Mouse (Mus musculus) ES-E14 (cell line): ENCODE data around the gene Defb46. TPM values are rescaled to one million over a fixed set of nuclear protein-coding genes. Genes with fewer than 3 reads are reported as not detected.

Experiments
- DNase-seq: peaks from one replicate; pipeline ENCODE4 v3.0.0-alpha.2; 2013; ENCODE audit warnings: low read depth, low spot score
- H3K27ac ChIP-seq: 2 replicates; pipeline ENCODE4 v1.5.1; 2012; ENCODE audit warnings: low read depth, mild to moderate bottlenecking, low read length, moderate library complexity, mixed read lengths; ENCODE audit not compliant: poor library complexity, insufficient read depth, severe bottlenecking
- H3K36me3 ChIP-seq: 2 replicates; pipeline ENCODE4 v1.6.1; 2012; ENCODE audit warnings: mild to moderate bottlenecking, low read length, moderate library complexity, mixed read lengths; ENCODE audit not compliant: control insufficient read depth, poor library complexity, insufficient read depth, severe bottlenecking
- H3K4me1 ChIP-seq, 2 experiments: fragments of 150-350 bp in 1 of 2; sonication (generic) in 1 of 2; 2 replicates each; pipeline ENCODE4 v1.6.1; 2012; ENCODE audit warnings: low read length in 2 of 2, mild to moderate bottlenecking in 1 of 2, mixed read lengths in 1 of 2; ENCODE audit not compliant: control insufficient read depth in 2 of 2, insufficient read depth in 2 of 2, poor library complexity in 1 of 2
- H3K4me3 ChIP-seq, 2 experiments: fragments of 150-350 bp in 1 of 2; sonication (generic) in 1 of 2; 2 replicates each; pipeline ENCODE4 v1.5.1; 2012; ENCODE audit warnings: low read length in 2 of 2, low read depth in 1 of 2, mild to moderate bottlenecking in 1 of 2, mixed read lengths in 1 of 2; ENCODE audit not compliant: insufficient read depth in 1 of 2, poor library complexity in 1 of 2, severe bottlenecking in 1 of 2
- H3K9ac ChIP-seq: 2 replicates; pipeline ENCODE4 v1.6.1; 2012; ENCODE audit warnings: low read depth, mild to moderate bottlenecking, low read length, mixed read lengths; ENCODE audit not compliant: poor library complexity, insufficient read depth, severe bottlenecking
- H3K9me3 ChIP-seq: fragments of 150-350 bp; sonication (generic); 2 replicates; pipeline ENCODE4 v1.6.1; 2012; ENCODE audit warnings: low read depth, mild to moderate bottlenecking, low read length; ENCODE audit not compliant: control insufficient read depth, insufficient read depth
- CHD2 ChIP-seq: IDR thresholded peaks from 2 replicates; pipeline ENCODE4 v1.6.1; 2014; ENCODE audit warnings: mild to moderate bottlenecking, low read depth, low read length, inconsistent platforms
- HCFC1 ChIP-seq: IDR thresholded peaks from 2 replicates; pipeline ENCODE4 v1.6.1; 2012; ENCODE audit warnings: low read length, inconsistent platforms, borderline replicate concordance; ENCODE audit not compliant: insufficient read depth
- MAFK ChIP-seq: IDR thresholded peaks from 2 replicates; pipeline ENCODE4 v1.6.1; 2014; ENCODE audit warnings: mild to moderate bottlenecking, low read depth, low read length, inconsistent platforms; ENCODE audit not compliant: insufficient read depth
- ZC3H11A ChIP-seq: IDR thresholded peaks from 2 replicates; pipeline ENCODE4 v1.6.1; 2012; ENCODE audit warnings: low read depth, mild to moderate bottlenecking, inconsistent platforms, low read length, borderline replicate concordance
- ZNF384 ChIP-seq: IDR thresholded peaks from 2 replicates; pipeline ENCODE4 v1.6.1; 2012; ENCODE audit warnings: low read depth, low read length, inconsistent platforms
- in situ Hi-C, 2 experiments: fragments of 600-800 bp; cut with MboI; formaldehyde crosslinking; loops; one replicate each; pipeline ENCODE4 v1.15.1; 2025; ENCODE audit warnings: low sequenced_read_pairs in 2 of 2, inconsistent platforms in 1 of 2; ENCODE audit not compliant: unreplicated experiment in 2 of 2
- total RNA-seq: library from RNA; depleted of rRNA; stranded (reverse); fragments of 300-350 nt; gene quantifications from 2 replicates; pipeline ENCODE4 v1.2.3, GENCODE M21; 2012; rRNA removed

The Defb46 gene
- not detected in 2 replicates for total RNA-seq

DNA sequence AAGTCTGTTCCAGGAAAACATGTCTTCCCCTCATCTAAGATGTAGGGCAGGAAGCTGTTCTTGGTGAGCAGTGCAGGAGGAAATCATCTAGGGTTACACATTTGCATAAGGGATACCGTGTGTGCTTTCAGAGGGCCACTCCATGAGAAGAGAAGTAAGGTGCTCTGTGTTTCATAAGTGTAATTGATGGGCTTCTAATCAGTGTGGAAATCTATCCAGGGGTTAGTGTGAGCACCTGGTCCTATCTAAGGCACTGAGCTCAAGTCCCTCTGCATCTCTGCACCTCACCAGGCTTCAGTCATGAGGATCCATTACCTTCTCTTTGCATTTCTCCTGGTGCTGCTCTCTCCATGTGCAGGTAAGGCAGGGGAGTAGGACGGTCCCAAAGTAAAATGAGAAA is at the start of gene Defb46:
Defb46 (plus strand) TSS at position 301 of the 400 bp plus-strand sequence.
- Histone ChIP-seq H3K27ac (no peak within 1 kb of the TSS), H3K4me3 (no peak within 1 kb of the TSS), H3K9me3 (no peaks in the 10 kb centered on the region), H3K4me1 (peaks cover 4 to 9% of the 10 kb centered on the region in 2 experiments; a peak in 3 of 4 replicates), H3K36me3 (no peaks in the 10 kb centered on the region), H3K9ac (no peak within 1 kb of the TSS)
- DNase-seq = no peak
- in situ Hi-C loops = no loop called here
- TF ChIP-seq MAFK = no peak
- TF ChIP-seq CHD2 = no peak
- no peak for TF ChIP-seq ZC3H11A
- TF ChIP-seq ZNF384 = no peak

GRCm38 (mm10) chr8:19225161-19225560 is 14.6 kb upstream of the Defb46 start, which contains the start of gene Defb6:
Gene Defb6 (plus strand): TSS chr8:19225478.
- in situ Hi-C loops = no loop called here
- H3K9ac ChIP-seq = no peak within 1 kb of the TSS
- H3K36me3 ChIP-seq = no peaks in the 10 kb centered on the region
- H3K9me3 ChIP-seq = no peaks in the 10 kb centered on the region
- DNase-seq = no peak
- TF ChIP-seq ZC3H11A = no peak
- no peak for TF ChIP-seq HCFC1
- no peak within 1 kb of the TSS for H3K27ac ChIP-seq
- H3K4me3 ChIP-seq = no peak within 1 kb of the TSS
- H3K4me1 ChIP-seq = no peaks in the 10 kb centered on the region

GRCm38 (mm10) chr8:19238101-19238500 is 1.6 kb upstream of the Defb46 start:
- H3K9ac ChIP-seq = no peak overlapping the region
- no peaks in the 10 kb centered on the region for H3K36me3 ChIP-seq
- no peaks in the 10 kb centered on the region for H3K9me3 ChIP-seq
- peak; percentile 51 for DNase-seq
- H3K4me1 ChIP-seq = peaks cover 4 to 9% of the 10 kb centered on the region in 2 experiments; a peak in 3 of 4 replicates
- no peak overlapping the region for H3K4me3 ChIP-seq
- no peak overlapping the region for H3K27ac ChIP-seq
- in situ Hi-C loops = no loop called here
- TF ChIP-seq ZC3H11A = no peak
- TF ChIP-seq HCFC1 = no peak
- 0 out of 2 replicates have a peak, but pooled peaks have one; percentile 34 for TF ChIP-seq ZNF384
- no peak for TF ChIP-seq CHD2
- no peak for TF ChIP-seq MAFK

DNA sequence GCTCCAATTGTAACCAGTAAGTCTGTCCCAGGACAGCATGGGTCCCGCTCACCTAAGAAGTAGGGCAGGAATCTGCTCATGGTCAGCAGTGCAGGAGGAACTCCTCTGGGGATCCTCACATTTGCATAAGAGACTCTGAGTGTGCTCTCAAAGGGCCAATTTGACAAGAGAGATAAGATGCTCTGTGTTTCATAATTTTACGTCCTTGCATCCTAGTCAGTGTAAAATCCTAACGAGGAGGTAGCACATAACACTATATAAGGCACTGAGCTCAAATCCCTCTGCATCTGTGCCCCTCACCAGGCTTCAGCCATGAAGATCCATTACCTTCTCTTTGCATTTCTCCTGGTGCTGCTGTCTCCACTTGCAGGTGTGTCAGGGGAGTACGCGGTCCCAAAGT is 7.6 kb downstream of the Defb46 start, which contains the start of gene Defb5:
Defb5 (plus strand) TSS at position 301 of the 400 bp plus-strand sequence.
- Histone ChIP-seq H3K27ac (no peak within 1 kb of the TSS), H3K36me3 (no peaks in the 10 kb centered on the region), H3K9me3 (no peaks in the 10 kb centered on the region), H3K4me3 (no peak within 1 kb of the TSS), H3K4me1 (no peaks in the 10 kb centered on the region), H3K9ac (no peak within 1 kb of the TSS)
- TF ChIP-seq ZNF384 (no peak), CHD2 (no peak)
- no peak for DNase-seq
- in situ Hi-C loops = no loop called here

GRCm38 (mm10) chr8:19258136-19258535 is 18.4 kb downstream of the Defb46 start:
- in situ Hi-C loops = no loop called here
- H3K9me3 ChIP-seq = no peaks in the 10 kb centered on the region
- no peaks in the 10 kb centered on the region for H3K4me1 ChIP-seq
- H3K27ac ChIP-seq = no peak overlapping the region
- no peak for TF ChIP-seq ZC3H11A
- no peak for TF ChIP-seq MAFK
- TF ChIP-seq HCFC1 = no peak
- TF ChIP-seq CHD2 = no peak
- no peak for TF ChIP-seq ZNF384
- no peaks in the 10 kb centered on the region for H3K36me3 ChIP-seq
- H3K9ac ChIP-seq = no peak overlapping the region
- H3K4me3 ChIP-seq = no peak overlapping the region
- no peak for DNase-seq
